Mouse (Mus musculus): ENCODE results near the gene Sfxn3. TPM values are rescaled to one million over a fixed set of nuclear protein-coding genes. Genes with fewer than 3 reads are reported as not detected.
A peak's percentile ranks its signal among the peaks of the same experiment; 100 is the strongest.

The Sfxn3 gene
- polyA plus RNA-seq, 1 experiment from 2014 or later = 8.3 TPM

DNA sequence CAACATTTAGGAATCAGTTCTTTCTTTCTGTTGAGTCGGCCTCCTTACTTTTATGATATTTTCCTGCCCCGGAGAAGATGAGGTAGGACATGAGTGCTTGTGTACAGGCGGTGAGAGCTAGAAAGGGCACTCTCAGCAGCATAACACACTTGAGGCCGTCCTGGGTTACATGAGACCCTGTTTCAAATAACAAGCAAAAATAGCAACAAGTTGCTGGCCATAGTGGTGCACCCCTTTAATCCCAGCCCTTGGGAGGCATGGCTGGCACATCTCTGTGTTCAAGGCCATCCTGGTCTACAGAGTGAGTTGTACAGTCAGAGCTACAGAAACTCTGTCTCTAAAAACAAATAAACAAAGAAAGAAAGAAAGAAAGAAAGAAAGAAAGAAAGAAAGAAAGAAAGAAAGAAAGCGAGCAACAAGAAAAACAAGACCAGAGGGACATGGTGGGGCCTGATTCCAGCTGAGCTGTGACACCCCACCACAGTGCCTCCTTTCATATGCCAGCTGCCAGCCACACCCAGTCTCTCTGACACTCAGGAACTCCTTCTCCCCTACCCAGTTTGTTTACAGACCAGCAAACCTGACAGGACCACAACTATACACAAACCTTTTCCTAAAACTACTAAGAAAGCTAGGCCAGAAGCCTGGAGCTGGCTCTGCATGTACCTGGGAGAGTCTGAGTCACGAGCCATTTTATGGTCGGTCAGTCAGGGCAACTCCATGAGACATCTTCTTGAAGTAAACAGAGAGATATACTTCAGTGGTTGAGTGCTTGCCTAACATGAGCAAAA lies 9.8 kb downstream of the Sfxn3 start:
- Histone ChIP-seq H3K27ac (replicated peaks) (peak overlapping the region; percentile 92), H3K27me3 (ENCODE audit: low read depth, poor library complexity, severe bottlenecking) (peaks cover 12% of the 10 kb centered on the region; the same call in 1 of the 2 replicates), H3K4me3 (peak overlapping the region; percentile 66), H3K4me1 (peaks cover 37% of the 10 kb centered on the region), H3K9me3 (replicated peaks) (no peaks in the 10 kb centered on the region), H3K36me3 (0 out of 2 replicates have a peak, but pooled peaks cover 5% of the 10 kb centered on the region)
- DNase-seq (ENCODE audit: low spot score) = no peak
- WGBS = 85% methylated on average over 7 of the region's 7 CpGs

DNA sequence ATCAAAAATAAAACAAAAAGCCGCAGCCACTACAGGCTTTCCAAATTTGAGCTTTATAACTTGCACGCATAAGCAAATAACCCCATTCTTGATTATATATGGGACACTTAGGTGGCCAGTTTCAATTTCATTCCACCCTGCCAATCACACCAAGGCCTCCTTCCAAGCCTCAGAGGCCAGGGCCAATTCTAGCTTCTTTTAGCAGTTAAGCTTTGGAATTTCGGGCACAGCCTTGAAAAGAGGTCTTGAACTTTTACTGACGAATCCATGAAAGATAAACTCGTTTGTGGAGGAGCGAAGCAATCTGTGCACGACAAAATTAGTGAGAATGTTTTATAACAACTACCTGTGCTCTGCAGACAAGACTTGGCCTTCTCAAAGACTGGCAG lies 10.4 kb downstream of the Sfxn3 start:
- H3K4me3 ChIP-seq = peak overlapping the region; percentile 66
- H3K4me1 ChIP-seq = peaks cover 37% of the 10 kb centered on the region
- H3K27ac ChIP-seq (replicated peaks) = peak overlapping the region; percentile 92
- 56% methylated on average over 7 of the region's 7 CpGs for WGBS
- DNase-seq (ENCODE audit: low spot score) = no peak
- no peaks in the 10 kb centered on the region for H3K9me3 ChIP-seq (replicated peaks)
- H3K36me3 ChIP-seq = 0 out of 2 replicates have a peak, but pooled peaks cover 3% of the 10 kb centered on the region
- peaks cover 12% of the 10 kb centered on the region; the same call in 1 of the 2 replicates for H3K27me3 ChIP-seq (ENCODE audit: low read depth, poor library complexity, severe bottlenecking)

DNA sequence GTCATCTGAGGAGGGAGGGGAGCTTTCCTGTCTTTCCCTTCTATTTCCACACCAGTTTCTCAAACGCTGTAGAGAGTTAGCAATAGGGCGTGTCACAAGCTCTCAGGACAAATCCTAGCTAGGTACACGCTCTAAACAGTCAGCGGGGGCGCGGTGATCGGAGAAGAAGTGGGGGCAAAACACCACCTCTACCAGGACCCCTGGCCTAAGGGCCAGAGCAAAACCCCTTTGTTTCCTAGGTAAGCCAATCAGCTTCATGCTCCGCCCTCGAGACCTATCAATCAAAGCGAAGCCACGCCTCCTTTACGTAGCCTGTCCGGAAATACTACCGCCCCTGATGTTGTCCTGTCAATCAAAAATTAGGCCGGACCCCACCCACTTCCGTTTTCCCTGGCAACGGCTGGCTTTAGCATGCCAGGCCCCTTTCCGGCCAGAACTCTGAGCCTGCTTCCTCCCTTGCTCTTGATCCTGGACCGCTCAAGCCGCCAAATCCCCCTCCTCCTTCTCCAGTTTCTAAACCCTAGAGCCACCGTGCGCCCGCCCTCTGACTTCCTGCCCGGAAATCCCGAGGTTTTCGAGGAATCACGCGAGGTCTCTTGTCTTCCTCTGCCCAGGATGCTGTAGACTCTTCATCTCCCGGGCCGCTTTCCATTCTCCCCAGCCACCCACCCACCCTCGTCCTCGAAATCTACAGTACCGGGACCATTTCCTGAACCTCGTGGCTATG lies 11.0 kb downstream of the Sfxn3 start:
- Histone ChIP-seq H3K9me3 (replicated peaks) (no peaks in the 10 kb centered on the region), H3K4me1 (peaks cover 37% of the 10 kb centered on the region), H3K36me3 (no peaks in the 10 kb centered on the region), H3K27me3 (ENCODE audit: low read depth, poor library complexity, severe bottlenecking) (peaks cover 12% of the 10 kb centered on the region; the same call in 1 of the 2 replicates), H3K27ac (replicated peaks) (peak overlapping the region; percentile 92), H3K4me3 (peak overlapping the region; percentile 66)
- peak; percentile 98 for DNase-seq (ENCODE audit: low spot score)
- WGBS = under 1% methylated on average over 34 of the region's 34 CpGs

DNA sequence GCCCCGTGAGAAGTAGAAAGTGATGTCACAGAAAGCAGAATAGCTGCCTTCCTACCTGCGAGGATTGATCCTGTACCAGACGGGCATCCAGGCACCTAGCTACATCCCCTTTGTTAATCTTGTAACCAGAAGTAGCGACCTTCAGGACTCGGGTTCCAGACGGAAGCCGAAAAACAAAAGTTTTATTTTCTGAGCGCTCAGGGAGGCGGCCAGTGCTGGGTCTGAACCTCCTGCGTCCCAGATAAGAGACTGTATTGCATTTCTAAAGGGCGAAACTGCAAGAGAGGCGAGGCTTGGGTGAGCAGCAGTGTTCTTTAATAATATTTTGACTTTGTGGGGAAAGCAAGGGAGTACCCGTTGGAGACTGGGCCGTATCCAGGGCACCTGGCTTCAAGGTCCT lies 11.5 kb downstream of the Sfxn3 start:
- Histone ChIP-seq H3K4me1 (peaks cover 40% of the 10 kb centered on the region), H3K9me3 (replicated peaks) (no peaks in the 10 kb centered on the region), H3K36me3 (no peaks in the 10 kb centered on the region), H3K4me3 (peak overlapping the region; percentile 66), H3K27ac (replicated peaks) (peak overlapping the region; percentile 92), H3K27me3 (ENCODE audit: low read depth, poor library complexity, severe bottlenecking) (peaks cover 11% of the 10 kb centered on the region)
- WGBS = 2% methylated on average over 14 of the region's 14 CpGs
- DNase-seq (ENCODE audit: low spot score) = no peak

DNA sequence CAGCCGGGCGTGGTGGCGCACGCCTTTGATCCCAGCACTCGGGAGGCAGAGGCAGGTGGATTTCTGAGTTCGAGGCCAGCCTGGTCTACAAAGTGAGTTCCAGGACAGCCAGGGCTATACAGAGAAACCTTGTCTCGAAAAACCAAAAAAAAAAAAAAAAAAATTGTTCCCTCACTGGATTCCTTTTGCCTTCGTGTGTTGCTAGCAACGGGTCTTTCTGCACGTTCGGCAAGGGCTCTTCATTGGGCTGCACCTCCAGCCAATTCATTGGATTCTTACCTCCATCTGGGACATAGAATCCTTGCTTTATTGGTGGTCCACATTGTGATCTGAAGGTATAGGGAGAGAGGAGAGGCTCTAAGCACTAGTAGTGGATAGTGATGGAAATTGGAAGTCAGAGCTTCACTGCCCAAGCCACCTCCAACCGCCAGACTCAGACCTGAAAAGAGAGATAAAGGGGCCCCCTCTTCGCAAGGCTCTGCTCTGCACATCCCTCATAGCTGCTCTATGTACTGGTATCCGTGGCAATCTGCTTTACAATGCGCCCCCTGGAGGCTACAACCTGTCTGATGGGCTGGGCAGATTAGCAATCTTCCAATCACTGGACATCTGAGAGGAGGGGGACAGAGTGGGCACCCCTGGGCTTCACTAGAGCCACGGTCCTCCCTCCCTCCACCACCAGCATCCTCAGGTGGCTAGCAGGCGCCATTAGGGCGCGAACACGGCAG lies 16.4 kb downstream of the Sfxn3 start:
- 42% methylated on average over 20 of the region's 20 CpGs for WGBS
- Histone ChIP-seq H3K27me3 (ENCODE audit: low read depth, poor library complexity, severe bottlenecking) (peaks cover 52% of the 10 kb centered on the region), H3K4me1 (peaks cover 28% of the 10 kb centered on the region), H3K4me3 (peak overlapping the region; percentile 36; the same call in 1 of the 2 replicates), H3K36me3 (no peaks in the 10 kb centered on the region), H3K9me3 (replicated peaks) (no peaks in the 10 kb centered on the region), H3K27ac (replicated peaks) (no peak overlapping the region; the same call in 1 of the 2 replicates)
- DNase-seq (ENCODE audit: low spot score) = peak; percentile 65

DNA sequence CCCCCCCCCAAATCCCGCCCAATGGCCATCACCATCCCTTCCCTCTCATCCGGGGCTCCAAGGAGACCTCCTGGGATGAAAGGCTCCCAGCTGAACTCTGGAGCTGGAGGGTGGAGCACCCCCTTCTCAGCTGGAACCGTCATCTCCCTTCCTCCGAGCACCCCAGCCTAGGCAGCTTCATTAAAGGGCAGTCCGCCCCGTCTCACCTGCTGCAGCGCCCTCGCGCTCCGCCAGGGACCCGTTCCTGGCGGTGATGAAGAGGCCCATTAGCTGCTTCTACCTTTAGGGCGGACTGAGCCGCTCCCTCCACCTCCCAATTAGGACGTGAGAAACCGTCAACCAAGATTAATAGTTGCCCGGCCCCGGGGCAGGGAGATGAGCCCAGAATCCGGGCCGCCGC lies 17.9 kb downstream of the Sfxn3 start:
- 5% methylated on average over 21 of the region's 21 CpGs for WGBS
- no peak for DNase-seq (ENCODE audit: low spot score)
- H3K4me3 ChIP-seq = peak overlapping the region; percentile 18; the same call in 1 of the 2 replicates
- H3K27me3 ChIP-seq (ENCODE audit: low read depth, poor library complexity, severe bottlenecking) = peaks cover 66% of the 10 kb centered on the region
- no peaks in the 10 kb centered on the region for H3K36me3 ChIP-seq
- no peaks in the 10 kb centered on the region for H3K9me3 ChIP-seq (replicated peaks)
- peaks cover 19% of the 10 kb centered on the region for H3K4me1 ChIP-seq
- no peak overlapping the region for H3K27ac ChIP-seq (replicated peaks)

DNA sequence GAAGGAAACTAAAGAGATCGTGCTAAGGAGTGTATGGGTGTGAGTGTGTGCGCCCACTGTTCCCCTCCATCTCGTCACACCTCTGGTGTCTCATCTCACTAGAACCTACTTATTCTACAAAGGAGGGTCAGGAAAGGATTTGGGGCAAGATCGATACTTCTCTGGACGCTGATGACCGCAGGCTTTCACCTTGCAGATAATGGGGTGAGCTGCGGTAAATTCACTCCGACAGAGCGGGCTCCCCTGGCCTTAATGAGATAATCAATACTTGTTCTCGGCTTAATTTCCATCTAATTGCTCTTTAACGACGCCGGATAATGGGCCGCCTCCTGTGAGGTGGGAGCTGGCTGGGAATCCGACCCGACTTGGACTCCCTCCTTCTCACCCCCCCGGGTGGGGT lies 19.9 kb downstream of the Sfxn3 start:
- H3K9me3 ChIP-seq (replicated peaks) = no peaks in the 10 kb centered on the region
- H3K27me3 ChIP-seq (ENCODE audit: low read depth, poor library complexity, severe bottlenecking) = peaks cover 85% of the 10 kb centered on the region
- no peaks in the 10 kb centered on the region for H3K36me3 ChIP-seq
- no peak overlapping the region for H3K4me3 ChIP-seq
- no peak overlapping the region for H3K27ac ChIP-seq (replicated peaks)
- WGBS = 22% methylated on average over 17 of the region's 17 CpGs
- H3K4me1 ChIP-seq = peaks cover 24% of the 10 kb centered on the region
- no peak for DNase-seq (ENCODE audit: low spot score)

DNA sequence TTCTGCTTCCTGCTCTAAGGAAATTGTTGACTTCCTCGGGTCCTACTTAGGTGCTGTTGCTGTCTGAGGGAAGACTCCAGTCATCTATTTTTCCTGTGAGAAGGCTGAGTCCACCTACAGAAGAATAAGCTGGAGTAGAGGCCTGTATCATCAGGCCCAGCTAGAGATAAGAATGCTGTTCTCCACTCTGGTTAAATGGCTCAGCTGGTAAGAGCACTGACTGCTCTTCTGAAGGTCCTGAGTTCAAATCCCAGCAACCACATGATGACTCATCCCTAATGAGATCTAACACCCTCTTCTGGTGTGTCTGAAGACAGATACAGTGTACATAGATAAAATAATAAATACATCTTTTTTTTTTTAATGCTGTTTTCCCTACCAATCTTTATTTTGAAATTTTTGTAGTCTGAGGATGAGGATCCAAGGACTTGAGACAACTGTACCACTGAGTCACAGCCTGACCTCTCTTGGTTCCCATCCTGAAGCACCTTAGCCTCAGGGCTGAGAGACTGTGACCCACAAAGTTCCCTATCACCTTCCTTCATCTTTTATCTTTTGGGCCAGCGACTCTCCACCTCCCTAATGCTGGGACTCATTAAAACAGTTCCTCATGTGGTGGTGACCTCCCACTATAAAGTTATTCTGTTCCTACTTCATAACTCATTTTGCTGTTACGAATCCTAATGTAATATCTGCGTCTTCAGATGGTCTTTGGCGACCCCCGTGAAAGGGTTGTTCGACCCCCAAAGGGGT lies 20.6 kb downstream of the Sfxn3 start:
- Histone ChIP-seq H3K4me1 (peaks cover 24% of the 10 kb centered on the region), H3K9me3 (replicated peaks) (no peaks in the 10 kb centered on the region), H3K27me3 (ENCODE audit: low read depth, poor library complexity, severe bottlenecking) (peaks cover 90% of the 10 kb centered on the region), H3K4me3 (no peak overlapping the region), H3K27ac (replicated peaks) (no peak overlapping the region), H3K36me3 (no peaks in the 10 kb centered on the region)
- no peak for DNase-seq (ENCODE audit: low spot score)
- 82% methylated on average over 7 of the region's 7 CpGs for WGBS

DNA sequence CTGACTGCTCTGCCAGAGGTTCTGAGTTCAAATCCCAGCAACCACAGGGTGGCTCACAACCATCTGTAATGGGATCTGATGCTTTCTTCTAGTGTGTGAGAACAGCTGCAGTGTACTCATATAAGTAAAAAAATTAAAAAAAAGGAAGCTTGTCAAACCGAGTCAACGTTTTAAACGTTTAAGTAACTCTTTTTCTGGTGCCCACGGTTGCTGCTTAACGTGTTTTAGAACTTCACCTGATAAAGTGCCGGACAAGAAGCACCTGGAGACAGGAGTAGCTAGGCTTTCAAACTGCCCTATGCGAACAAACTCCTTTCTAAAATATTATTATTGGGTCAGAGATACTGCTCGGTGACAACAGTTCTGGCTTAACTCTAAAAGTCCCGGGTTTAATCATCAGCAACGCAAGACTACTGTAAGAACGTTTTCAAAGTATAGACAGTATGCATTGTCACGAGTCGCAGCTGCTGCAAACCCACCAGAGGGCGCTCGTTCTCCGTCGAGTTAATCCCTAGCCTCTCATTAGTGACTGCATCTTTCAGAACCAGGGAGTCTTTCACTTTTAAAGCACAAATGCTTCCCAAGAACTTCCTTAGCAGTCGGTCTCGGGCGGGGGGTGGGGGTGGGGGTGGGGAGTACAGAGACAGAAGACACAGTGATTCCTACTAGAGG lies 26.7 kb downstream of the Sfxn3 start:
- Histone ChIP-seq H3K4me3 (peak overlapping the region; percentile 75), H3K4me1 (peaks cover 46% of the 10 kb centered on the region), H3K27me3 (ENCODE audit: low read depth, poor library complexity, severe bottlenecking) (peaks cover 86% of the 10 kb centered on the region), H3K27ac (replicated peaks) (peak overlapping the region; percentile 85), H3K36me3 (no peaks in the 10 kb centered on the region), H3K9me3 (replicated peaks) (no peaks in the 10 kb centered on the region)
- 10% methylated on average over 20 of the region's 20 CpGs for WGBS
- DNase-seq (ENCODE audit: low spot score) = peak; percentile 86

DNA sequence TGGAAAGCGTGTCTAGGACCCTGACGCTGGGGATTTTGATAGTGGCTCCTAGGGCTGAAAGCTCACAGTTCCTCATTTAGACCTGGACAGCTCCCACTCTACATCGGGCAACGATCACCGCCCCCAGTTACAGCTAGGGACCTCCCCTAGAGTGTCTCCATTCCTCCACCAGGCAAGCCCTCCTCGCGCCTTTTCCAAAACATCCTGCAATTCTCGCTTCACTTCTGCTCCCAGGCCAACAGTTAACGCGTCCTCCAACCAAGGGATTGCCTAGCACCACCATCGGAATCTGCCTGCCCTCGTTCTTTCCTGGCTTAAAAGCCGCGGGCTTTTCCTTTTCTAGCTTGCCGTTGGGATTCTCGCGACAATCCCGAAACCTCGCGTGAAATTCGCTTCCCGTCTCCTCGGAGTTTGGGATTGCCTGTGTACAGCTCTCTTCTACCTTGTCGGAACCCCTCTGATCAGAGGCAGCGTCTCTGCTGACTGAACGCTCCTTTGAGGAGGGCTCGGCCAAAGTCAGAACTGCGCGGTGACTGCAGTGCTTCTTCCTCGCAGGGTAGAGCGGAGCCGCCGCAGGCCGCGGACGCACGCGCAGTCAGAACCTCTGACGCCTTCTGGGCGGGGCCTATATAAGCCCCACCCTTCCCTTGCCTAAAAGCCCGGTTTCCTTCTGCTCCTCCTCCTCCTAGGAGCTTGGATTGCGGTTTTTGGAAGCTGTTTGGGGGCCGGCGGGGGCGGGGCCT lies 27.4 kb downstream of the Sfxn3 start, which contains the start of gene Kazald1:
Kazald1 (plus strand) TSS at position 662 of the 743 bp plus-strand sequence.
- peak within 1 kb of the TSS; percentile 85 for H3K27ac ChIP-seq (replicated peaks)
- peak within 1 kb of the TSS; percentile 75 for H3K4me3 ChIP-seq
- peaks cover 54% of the 10 kb centered on the region for H3K4me1 ChIP-seq
- WGBS = under 1% methylated on average over 45 of the region's 45 CpGs
- DNase-seq (ENCODE audit: low spot score) = peak; percentile 93
- H3K36me3 ChIP-seq = no peaks in the 10 kb centered on the region
- H3K9me3 ChIP-seq (replicated peaks) = no peaks in the 10 kb centered on the region
- peaks cover 87% of the 10 kb centered on the region for H3K27me3 ChIP-seq (ENCODE audit: low read depth, poor library complexity, severe bottlenecking)
